Mouse (Mus musculus): ENCODE data around the gene Frs3. TPM values are rescaled to one million over a fixed set of nuclear protein-coding genes. Genes with fewer than 3 reads are reported as not detected.
A peak's percentile ranks its signal among the peaks of the same experiment; 100 is the strongest.

The Frs3 gene
- polyA plus RNA-seq, 1 experiment, result 28.9 TPM

- no peak for DNase-seq
- Histone ChIP-seq H3K4me1 (ENCODE audit: control insufficient read depth, insufficient read depth, low read length) (peaks cover 9% of the 10 kb centered on the region; the same call in 1 of the 2 replicates), H3K36me3 (ENCODE audit: control insufficient read depth, insufficient read depth, low read length) (no peaks in the 10 kb centered on the region; the same call in 1 of the 2 replicates), H3K27ac (ENCODE audit: insufficient read depth, low read depth, low read length) (no peak overlapping the region), H3K4me3 (ENCODE audit: insufficient read depth, low read depth, low read length) (no peak overlapping the region), H3K27me3 (replicated peaks; ENCODE audit: control insufficient read depth, insufficient read depth, low read length) (no peaks in the 10 kb centered on the region)
- 0 out of 2 replicates have a peak, but pooled peaks have one; percentile 13 for TF ChIP-seq CTCF (conservative IDR thresholded peaks at IDR 0.05; ENCODE audit: insufficient read depth, insufficient read length, low read depth, low read length)
- no peak for TF ChIP-seq POLR2A (IDR thresholded peaks at IDR 0.05; ENCODE audit: low read depth, low read length)
- 83% methylated on average over 5 of the region's 5 CpGs for WGBS
Observed at GRCm38 (mm10) chr17:47751811-47752210, 63.0 kb downstream of the Frs3 start.

DNA sequence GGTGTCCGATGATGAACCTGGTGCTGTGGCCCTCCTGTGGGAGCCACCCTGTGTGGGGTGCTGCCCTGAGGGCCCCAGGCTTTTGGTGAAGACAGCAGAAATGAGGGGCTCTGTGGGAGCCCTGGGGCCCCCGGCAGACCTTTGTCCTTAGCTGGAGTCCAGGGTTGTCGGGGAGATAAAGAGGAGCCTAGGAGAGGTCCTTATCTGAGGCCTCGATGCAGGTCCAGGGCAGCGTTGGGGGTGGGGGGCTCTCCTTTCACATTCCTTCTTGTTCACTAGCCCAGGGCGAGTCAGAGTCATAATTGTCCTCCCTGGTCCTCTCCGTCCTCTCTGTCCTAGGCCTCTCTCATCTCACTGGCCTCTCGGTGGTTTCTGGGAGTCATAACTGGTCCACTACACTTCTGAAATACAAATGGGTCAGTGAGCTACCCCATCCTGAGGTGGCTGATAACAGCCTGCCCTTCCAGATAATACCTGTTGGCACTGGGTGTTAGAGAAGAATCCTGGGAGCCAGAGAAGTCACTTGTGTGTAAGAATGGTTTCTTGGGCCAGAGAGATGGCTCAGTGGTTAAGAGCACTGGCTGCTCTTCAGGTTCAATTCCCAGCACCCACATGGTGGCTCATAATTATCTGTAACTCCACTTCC, 64.4 kb downstream of the Frs3 start:
- TF ChIP-seq POLR2A (IDR thresholded peaks at IDR 0.05; ENCODE audit: low read depth, low read length) (no peak), CTCF (conservative IDR thresholded peaks at IDR 0.05; ENCODE audit: insufficient read depth, insufficient read length, low read depth, low read length) (no peak)
- Histone ChIP-seq H3K4me3 (ENCODE audit: insufficient read depth, low read depth, low read length) (no peak overlapping the region), H3K4me1 (ENCODE audit: control insufficient read depth, insufficient read depth, low read length) (peaks cover 8% of the 10 kb centered on the region; the same call in 1 of the 2 replicates), H3K27me3 (replicated peaks; ENCODE audit: control insufficient read depth, insufficient read depth, low read length) (no peaks in the 10 kb centered on the region), H3K27ac (ENCODE audit: insufficient read depth, low read depth, low read length) (no peak overlapping the region), H3K36me3 (ENCODE audit: control insufficient read depth, insufficient read depth, low read length) (no peaks in the 10 kb centered on the region; the same call in 1 of the 2 replicates)
- DNase-seq, result no peak
- WGBS, result 90% methylated on average over 8 of the region's 8 CpGs

Other genes with a start within 250 kb of the Frs3 start
- gene Taf8, start 186.7 kb upstream of the Frs3 start, polyA plus RNA-seq (2012; rRNA removed), result 22.9 and 23.7 TPM in 2 replicates
- 148 and 152 TPM in 2 replicates for gene Ccnd3, start 184.0 kb upstream of the Frs3 start, polyA plus RNA-seq (2012; rRNA removed)
- gene Bysl, start 77.5 kb upstream of the Frs3 start, polyA plus RNA-seq (2012; rRNA removed), result 7.9 and 8.3 TPM in 2 replicates
- gene Med20, start 77.4 kb upstream of the Frs3 start, polyA plus RNA-seq (2012; rRNA removed), result 22.8 and 25.3 TPM in 2 replicates
- gene Gm20517, start 77.4 kb upstream of the Frs3 start, polyA plus RNA-seq (2012; rRNA removed), result 0.45 and 0.64 TPM in 2 replicates
- 5.1 and 5.3 TPM in 2 replicates for gene Usp49, start 58.3 kb upstream of the Frs3 start, polyA plus RNA-seq (2012; rRNA removed)
- gene Tomm6, start 644 bp upstream of the Frs3 start, polyA plus RNA-seq (2012; rRNA removed), result 103 and 153 TPM in 2 replicates
- gene Gm21981, start 5.4 kb downstream of the Frs3 start, polyA plus RNA-seq (2012; rRNA removed), result 1.1 and 2.1 TPM in 2 replicates
- gene Prickle4, start 5.7 kb downstream of the Frs3 start, polyA plus RNA-seq (2012; rRNA removed), result 7.0 and 9.0 TPM in 2 replicates
- gene Pgc, start 37.8 kb downstream of the Frs3 start, polyA plus RNA-seq (2012; rRNA removed), result 0.29 and 1.0 TPM in 2 replicates
- 35.0 and 36.4 TPM in 2 replicates for gene Tfeb, start 48.0 kb downstream of the Frs3 start, polyA plus RNA-seq (2012; rRNA removed)
- gene Mdfi, start 145.7 kb downstream of the Frs3 start, polyA plus RNA-seq (2012; rRNA removed), result 4.9 and 6.6 TPM in 2 replicates
- gene Foxp4, start 235.6 kb downstream of the Frs3 start, polyA plus RNA-seq (2012; rRNA removed), result 23.5 and 27.4 TPM in 2 replicates